Mouse (Mus musculus): ENCODE measurements around the gene Atg16l2. TPM values are rescaled to one million over a fixed set of nuclear protein-coding genes. Genes with fewer than 3 reads are reported as not detected.

The Atg16l2 gene
- total and polyA plus RNA-seq, 3 experiments = 7.9 to 8.8 TPM; not detected in 1

GRCm38 (mm10) chr7:101335228-101335627 is 33.2 kb upstream of the Atg16l2 start:
- Histone ChIP-seq H3K9ac (ENCODE audit: control insufficient read depth, low read depth, low read length, poor library complexity, severe bottlenecking) (no peak overlapping the region), H3K27me3 (ENCODE audit: control insufficient read depth in 1 of 2, insufficient read depth in 2 of 2, low read length in 2 of 2) (no peaks in the 10 kb centered on the region), H3K27ac (ENCODE audit: control insufficient read depth, low read depth, low read length) (no peak overlapping the region), H3K4me1 (ENCODE audit: control insufficient read depth in 1 of 2, insufficient read depth in 2 of 2, low read length in 2 of 2) (peaks cover 0 to 1% of the 10 kb centered on the region in 2 experiments; a peak in 2 of 4 replicates), H3K79me2 (ENCODE audit: control insufficient read depth, insufficient read depth, low read length, poor library complexity) (no peaks in the 10 kb centered on the region), H3K36me3 (ENCODE audit: control insufficient read depth in 1 of 2, insufficient read depth in 2 of 2, low read length in 2 of 2) (peaks cover 0 to under 1% of the 10 kb centered on the region in 2 experiments; a peak in 1 of 4 replicates), H3K9me3 (replicated peaks; ENCODE audit: insufficient read depth, low read length) (no peaks in the 10 kb centered on the region), H3K4me3 (ENCODE audit: control insufficient read depth in 1 of 2, insufficient read depth in 1 of 2, low read depth in 2 of 2, low read length in 2 of 2) (no peak overlapping the region)
- no peak for DNase-seq (ENCODE audit: low read depth, low spot score)
- no peak for TF ChIP-seq ELF1 (IDR thresholded peaks at IDR 0.05; ENCODE audit: low read depth, low read length)
- TF ChIP-seq ZKSCAN1 (IDR thresholded peaks at IDR 0.05; ENCODE audit: low read depth, low read length) = no peak

- DNase-seq (ENCODE audit: low read depth, low spot score) = no peak
- no peaks in the 10 kb centered on the region for H3K79me2 ChIP-seq (ENCODE audit: control insufficient read depth, insufficient read depth, low read length, poor library complexity)
- no peak overlapping the region for H3K9ac ChIP-seq (ENCODE audit: control insufficient read depth, low read depth, low read length, poor library complexity, severe bottlenecking)
- no peaks in the 10 kb centered on the region for H3K36me3 ChIP-seq (ENCODE audit: control insufficient read depth in 1 of 2, insufficient read depth in 2 of 2, low read length in 2 of 2)
- no peaks in the 10 kb centered on the region for H3K9me3 ChIP-seq (replicated peaks; ENCODE audit: insufficient read depth, low read length)
- H3K4me1 ChIP-seq (ENCODE audit: control insufficient read depth in 1 of 2, insufficient read depth in 2 of 2, low read length in 2 of 2) = no peaks in the 10 kb centered on the region; a peak in 1 of 4 replicates
- no peaks in the 10 kb centered on the region for H3K27me3 ChIP-seq (ENCODE audit: control insufficient read depth in 1 of 2, insufficient read depth in 2 of 2, low read length in 2 of 2)
- TF ChIP-seq TCF12 (IDR thresholded peaks at IDR 0.05; ENCODE audit: low read depth, low read length) = no peak
- no peak for TF ChIP-seq CHD1 (IDR thresholded peaks at IDR 0.05; ENCODE audit: low read depth, low read length)
- no peak for TF ChIP-seq EP300 (IDR thresholded peaks at IDR 0.05; ENCODE audit: low read depth in 1 of 2, low read length in 2 of 2)
- no peak for TF ChIP-seq ETS1 (IDR thresholded peaks at IDR 0.05; ENCODE audit: low read depth, low read length)
- TF ChIP-seq POLR2A (IDR thresholded peaks at IDR 0.05; ENCODE audit: control insufficient read depth in 1 of 2, insufficient read depth in 1 of 2, low read depth in 1 of 2, low read length in 2 of 2, poor library complexity in 1 of 2) = no peak
- TF ChIP-seq GATA1 (IDR thresholded peaks at IDR 0.05; ENCODE audit: low read depth, low read length) = no peak
- no peak for TF ChIP-seq MEF2A (IDR thresholded peaks at IDR 0.05; ENCODE audit: extremely low read depth, insufficient replicate concordance, low read depth, low read length, poor library complexity, severe bottlenecking)
- TF ChIP-seq HCFC1 (IDR thresholded peaks at IDR 0.05; ENCODE audit: low read depth, low read length) = no peak
- TF ChIP-seq MAZ (IDR thresholded peaks at IDR 0.05; ENCODE audit: low read depth, low read length) = no peak
- no peak for TF ChIP-seq MAFK (IDR thresholded peaks at IDR 0.05; ENCODE audit: borderline replicate concordance, low read depth, low read length)
- TF ChIP-seq MYB (IDR thresholded peaks at IDR 0.05; ENCODE audit: low read depth, low read length) = no peak
- TF ChIP-seq POLR2AphosphoS5 (IDR thresholded peaks at IDR 0.05; ENCODE audit: borderline replicate concordance, low read depth, low read length) = no peak
- TF ChIP-seq TBP (IDR thresholded peaks at IDR 0.05; ENCODE audit: low read depth, low read length) = no peak
- no peak overlapping the region for H3K4me3 ChIP-seq (ENCODE audit: control insufficient read depth in 1 of 2, insufficient read depth in 1 of 2, low read depth in 2 of 2, low read length in 2 of 2)
- no peak overlapping the region for H3K27ac ChIP-seq (ENCODE audit: control insufficient read depth, low read depth, low read length)
Observed at GRCm38 (mm10) chr7:101332045-101332831, 30.2 kb upstream of the Atg16l2 start.
